Mouse (Mus musculus) lung, postnatal 36 days (tissue): ENCODE measurements around the gene Vcpkmt.
A peak's percentile ranks its signal among the peaks of the same experiment; 100 is the strongest.

Source experiments
- DNase-seq: peaks from one replicate; pipeline ENCODE4 v3.0.0; 2022; ENCODE audit warnings: mixed read lengths

The Vcpkmt gene

DNA sequence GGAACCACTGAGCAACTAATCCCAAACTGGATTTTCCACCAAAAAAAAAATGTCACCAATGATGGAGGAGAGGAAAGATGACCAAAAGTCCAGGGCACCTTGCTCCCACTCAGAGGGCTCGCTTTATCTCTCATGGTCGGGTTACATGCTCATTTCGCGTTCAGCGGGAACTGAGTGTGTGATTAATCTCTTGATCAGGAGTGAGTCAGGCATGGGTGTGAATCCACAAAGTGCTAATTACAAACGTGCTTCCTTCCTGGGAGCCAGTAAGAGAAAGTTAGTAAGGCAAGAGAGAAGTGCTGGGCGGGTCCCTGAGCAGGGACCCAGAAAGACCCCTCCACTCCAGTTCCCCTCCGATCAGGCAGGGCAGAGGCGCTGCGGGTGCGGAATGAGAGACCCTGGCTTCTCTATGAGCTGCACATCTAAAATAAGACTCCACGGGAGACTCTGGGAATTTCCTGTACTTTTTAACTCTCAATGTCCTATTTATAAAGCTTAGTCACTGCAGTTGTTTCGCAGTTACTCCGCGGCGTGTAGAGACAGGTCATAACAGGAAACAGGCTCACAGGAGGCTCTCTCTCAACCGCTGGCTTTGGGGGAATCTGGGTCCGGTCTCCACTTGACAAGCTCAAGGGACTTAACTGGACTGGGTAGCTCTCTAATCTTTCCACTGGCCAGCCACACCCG, 45.0 kb downstream of the Vcpkmt start:
- peak; percentile 69 for DNase-seq

- DNase-seq, result peak; percentile 87
Observed at GRCm38 (mm10) chr12:69537243-69537674, 45.6 kb downstream of the Vcpkmt start.

GRCm38 (mm10) chr12:69536616-69537242, 46.1 kb downstream of the Vcpkmt start:
- DNase-seq, result no peak

DNA sequence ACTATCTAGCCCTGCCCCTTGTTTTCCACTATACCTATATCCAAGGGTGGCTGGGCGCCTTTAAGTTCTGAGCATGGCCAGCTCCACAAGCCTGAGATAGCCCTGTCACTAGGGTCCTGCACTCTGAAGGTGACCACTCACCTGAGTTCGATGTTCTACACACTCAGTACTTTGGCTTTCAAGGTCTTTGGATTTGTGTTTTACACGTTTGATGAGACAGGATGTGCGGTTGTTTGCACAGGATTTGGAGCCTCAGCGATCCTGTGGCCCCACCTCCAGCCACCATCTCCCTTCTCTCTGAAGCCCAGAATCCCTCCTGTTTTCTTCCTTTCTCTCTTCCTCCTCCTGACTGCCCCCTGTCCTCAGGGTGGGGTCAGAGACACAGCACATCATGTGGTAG, 49.6 kb downstream of the Vcpkmt start:
- DNase-seq, result no peak

DNA sequence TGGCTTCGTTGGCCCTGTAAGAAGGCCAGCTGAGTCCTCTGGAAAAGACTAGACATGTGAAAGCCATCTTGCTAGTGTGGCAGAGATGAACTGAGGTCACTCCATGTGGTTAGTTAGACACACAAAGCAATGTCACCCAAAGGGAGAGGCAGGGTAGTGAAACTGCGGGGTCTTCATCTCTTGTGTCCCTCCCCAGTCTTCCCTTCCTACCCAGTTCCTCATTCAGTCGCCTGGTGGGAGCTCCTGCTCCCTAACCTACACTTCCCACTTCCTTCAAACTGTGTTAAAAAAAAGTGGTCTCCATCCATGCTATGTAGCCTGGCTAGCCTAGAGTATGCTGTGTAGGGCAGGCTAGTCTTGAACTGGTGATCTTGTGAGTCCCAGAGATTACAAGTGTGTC, 50.3 kb downstream of the Vcpkmt start:
- no peak for DNase-seq

DNA sequence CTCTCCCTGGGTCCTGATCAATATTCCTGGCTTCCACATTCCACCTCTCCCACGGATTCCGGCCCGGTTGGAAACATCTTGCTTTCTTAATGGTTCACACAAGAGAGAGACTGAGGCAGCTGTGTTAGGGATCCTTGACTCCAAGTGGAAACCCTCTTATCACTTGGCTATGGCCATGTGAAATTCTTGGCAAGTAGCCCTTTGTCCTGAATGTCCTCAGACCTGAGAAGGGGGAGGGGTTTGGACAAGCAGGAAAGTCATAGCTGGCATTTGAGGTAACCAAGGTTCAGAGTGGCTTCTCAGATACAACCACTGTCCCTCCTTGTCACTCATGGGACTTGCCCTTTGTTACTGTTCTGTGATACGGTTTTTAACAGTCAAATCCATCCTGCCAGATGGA, 50.7 kb downstream of the Vcpkmt start:
- DNase-seq, result peak; percentile 81

DNA sequence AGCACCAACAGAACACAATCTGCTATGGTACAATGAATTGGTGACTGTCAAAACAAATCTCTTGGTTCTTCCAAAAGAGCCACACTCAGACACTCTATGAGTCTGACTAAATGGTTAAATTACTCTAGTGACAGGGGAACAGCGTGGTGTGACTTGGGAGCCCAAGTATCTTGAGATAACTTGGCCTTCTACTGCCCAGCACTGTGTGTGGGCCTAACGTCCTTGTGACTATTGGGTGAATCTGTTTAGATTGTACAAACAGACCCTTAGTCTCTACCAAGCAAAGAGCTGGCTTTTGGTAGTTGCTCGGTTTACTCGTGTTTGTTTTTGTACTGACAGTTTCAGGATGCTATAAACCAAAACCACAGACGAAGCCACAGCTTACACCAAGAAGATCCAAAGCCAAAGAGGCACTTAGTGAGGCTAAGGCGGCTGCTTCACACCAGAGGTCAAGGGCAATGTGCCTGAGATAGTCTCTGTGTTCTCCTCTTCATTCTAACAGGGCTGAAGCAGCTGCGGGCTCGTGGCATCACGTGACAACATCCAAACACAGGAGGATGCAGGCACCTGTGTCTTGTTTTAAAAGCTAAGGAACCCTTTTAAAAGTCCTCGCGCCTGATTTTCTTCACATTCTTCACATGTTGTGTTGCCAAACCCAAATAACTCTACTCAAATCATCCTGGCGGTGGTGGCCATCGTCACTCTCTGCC, 53.0 kb downstream of the Vcpkmt start:
- no peak for DNase-seq

DNA sequence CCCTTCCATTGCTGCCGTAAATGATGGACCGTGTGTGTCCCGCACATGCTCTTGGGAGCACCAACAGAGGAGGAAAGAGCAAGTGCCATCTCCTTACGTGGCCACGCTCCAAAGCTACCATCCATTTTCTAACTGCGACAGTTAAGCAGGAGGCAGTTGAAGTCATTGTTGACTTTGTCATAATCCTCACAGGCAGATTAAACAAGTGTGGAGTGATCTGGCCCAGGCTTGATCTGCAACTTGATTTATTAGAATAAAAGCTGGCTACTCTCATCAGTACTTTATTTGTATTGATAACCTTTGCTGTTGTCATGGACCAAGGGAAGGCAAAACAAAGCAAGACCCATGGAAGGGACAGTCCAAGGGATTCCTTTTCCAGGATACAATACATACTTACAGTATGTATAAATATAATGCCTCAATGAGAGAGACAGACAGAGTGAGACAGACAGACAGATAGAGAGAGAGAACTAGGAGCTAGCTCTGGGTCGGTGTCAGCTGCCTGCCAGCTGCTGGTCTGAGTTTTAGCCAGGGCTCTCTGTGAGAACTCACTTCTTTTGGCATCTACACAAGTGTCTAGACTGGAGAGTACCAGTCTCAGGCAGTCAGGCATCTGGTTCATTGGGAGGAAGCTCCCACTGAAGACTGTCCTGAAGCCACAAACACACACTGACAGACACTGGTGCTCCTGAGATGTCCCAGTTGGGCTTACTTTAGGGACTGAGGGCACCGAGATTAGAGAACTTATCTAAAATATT, 54.4 kb downstream of the Vcpkmt start:
- DNase-seq, result peak; percentile 41
